Mouse (Mus musculus): Measurements from ENCODE around the gene Tex35. TPM values are rescaled to one million over a fixed set of nuclear protein-coding genes. Genes with fewer than 3 reads are reported as not detected.

The Tex35 gene
- polyA plus RNA-seq, 1 experiment from 2014 or later: not detected

DNA sequence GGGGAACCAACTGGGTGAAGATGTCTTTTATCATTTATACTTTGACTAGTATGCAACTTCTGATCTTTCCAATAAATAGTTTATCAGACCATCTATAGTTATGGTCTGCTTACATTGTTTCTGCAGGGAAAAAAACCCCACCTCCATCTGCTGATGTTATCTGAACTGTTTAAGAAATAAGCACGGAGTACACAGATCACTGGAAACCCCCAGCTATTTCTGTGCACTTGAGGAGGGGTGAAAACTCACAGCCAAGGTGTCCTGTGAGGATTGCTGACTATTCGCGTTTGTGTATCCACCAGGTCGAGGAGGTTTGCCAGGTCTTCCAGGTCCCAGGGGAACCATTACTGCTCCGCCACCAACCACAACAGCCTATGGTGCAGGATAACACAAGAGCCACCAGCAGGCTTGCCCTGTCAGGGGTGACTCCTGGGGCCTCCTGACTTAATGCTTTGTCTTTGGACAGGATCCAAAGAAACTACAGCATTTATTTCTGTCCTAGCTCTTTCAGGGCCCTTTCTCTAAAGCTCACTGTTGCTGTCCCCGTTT lies 1.9 kb upstream of the Tex35 start:
- Histone ChIP-seq H3K4me1 (no peaks in the 10 kb centered on the region), H3K27me3 (no peaks in the 10 kb centered on the region), H3K36me3 (no peaks in the 10 kb centered on the region), H3K4me2 (replicated peaks) (no peak overlapping the region), H3K9me3 (replicated peaks) (peaks cover 3% of the 10 kb centered on the region), H3K27ac (no peak overlapping the region), H3K4me3 (no peak overlapping the region), H3K9ac (no peak overlapping the region)
- WGBS: 68% methylated on average over 6 of the region's 6 CpGs
- ATAC-seq (ENCODE audit: low FRiP score): no peak

DNA sequence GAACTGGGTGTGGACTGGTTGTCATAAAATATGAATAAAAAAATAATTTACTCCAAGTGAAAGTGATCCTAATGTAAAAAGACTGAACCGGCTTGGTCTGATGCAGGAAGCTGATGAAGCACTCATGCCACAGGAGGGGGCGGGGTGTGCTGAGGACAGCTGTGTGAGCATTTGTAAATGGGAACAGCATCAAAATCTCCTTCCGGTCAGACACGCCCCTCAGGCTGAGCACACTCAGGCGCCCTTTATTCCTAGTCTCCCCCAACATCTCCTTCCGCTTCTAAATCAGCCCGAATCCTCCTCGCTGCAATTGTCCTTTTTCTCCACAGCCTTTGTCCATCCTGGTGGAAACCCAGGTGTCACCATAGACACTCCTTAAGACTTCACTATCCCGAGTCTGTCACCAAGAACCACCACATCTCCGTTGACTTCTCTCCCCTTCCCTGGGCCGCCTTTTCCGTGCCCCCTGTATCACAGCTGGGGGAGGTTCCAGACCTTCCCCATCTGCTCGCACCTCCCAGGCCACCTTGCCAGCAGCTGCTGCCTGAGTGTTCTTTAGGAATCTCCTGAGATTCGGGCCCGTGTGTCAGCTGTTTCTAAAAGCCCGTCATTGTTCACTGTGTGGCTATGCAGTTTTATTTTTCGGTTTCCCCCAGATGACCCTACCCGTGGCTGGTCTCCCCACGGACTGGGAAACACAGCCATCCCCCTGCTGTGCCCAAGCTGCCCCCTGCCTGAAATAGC lies 7.2 kb downstream of the Tex35 start:
- peaks cover 12% of the 10 kb centered on the region for H3K4me1 ChIP-seq
- H3K27me3 ChIP-seq: no peaks in the 10 kb centered on the region
- peak overlapping the region; percentile 82 for H3K27ac ChIP-seq
- no peaks in the 10 kb centered on the region for H3K36me3 ChIP-seq
- H3K4me3 ChIP-seq: peak overlapping the region; percentile 20; the same call in 1 of the 2 replicates
- H3K4me2 ChIP-seq (replicated peaks): peak overlapping the region; percentile 52
- 9% methylated on average over 19 of the region's 19 CpGs for WGBS
- H3K9ac ChIP-seq: peak overlapping the region; percentile 51
- peak; percentile 95 for ATAC-seq (ENCODE audit: low FRiP score)
- no peaks in the 10 kb centered on the region for H3K9me3 ChIP-seq (replicated peaks)

DNA sequence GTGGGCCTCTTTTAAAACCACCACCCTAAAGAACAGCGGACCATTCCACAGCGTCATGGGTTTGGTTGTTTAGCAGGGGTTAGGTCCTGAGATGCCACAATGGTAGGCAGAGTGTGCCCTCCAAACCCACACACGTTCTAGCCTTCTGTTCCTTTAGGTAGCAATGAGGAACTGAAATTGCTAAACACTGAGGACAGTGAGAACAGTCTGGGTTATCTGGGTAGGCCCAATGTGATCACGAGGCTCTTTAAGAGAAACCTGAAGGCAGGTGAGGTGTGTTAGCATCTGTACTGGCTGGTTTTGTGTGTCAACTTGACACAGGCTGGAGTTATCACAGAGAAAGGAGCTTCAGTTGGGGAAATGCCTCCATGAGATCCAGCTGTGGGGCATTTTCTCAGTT lies 12.9 kb downstream of the Tex35 start:
- Histone ChIP-seq H3K27me3 (no peaks in the 10 kb centered on the region), H3K4me2 (replicated peaks) (no peak overlapping the region), H3K27ac (no peak overlapping the region), H3K36me3 (no peaks in the 10 kb centered on the region), H3K9ac (no peak overlapping the region), H3K4me1 (no peaks in the 10 kb centered on the region), H3K4me3 (no peak overlapping the region), H3K9me3 (replicated peaks) (0 out of 2 replicates have a peak, but pooled peaks cover 4% of the 10 kb centered on the region)
- WGBS: 89% methylated on average over 4 of the region's 4 CpGs
- no peak for ATAC-seq (ENCODE audit: low FRiP score)

DNA sequence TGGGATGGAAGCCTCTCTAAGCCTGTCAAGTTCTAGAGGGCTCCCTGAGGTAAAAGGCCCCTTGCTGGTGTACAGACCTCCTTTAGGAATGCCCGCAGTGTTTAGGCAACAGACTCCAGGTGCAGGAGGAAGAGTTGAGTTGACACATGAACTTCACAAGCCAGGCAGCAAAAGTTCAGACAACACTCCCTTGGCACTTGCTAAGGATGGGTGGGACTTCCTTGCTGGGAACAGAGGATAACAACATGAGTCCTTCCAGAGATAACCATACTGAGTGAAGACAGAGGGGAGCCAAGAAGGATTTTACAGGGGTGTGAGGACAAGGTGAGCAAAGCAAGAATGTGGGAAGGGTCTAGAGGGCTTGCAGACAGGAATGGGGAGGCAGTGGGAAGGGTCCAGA lies 15.9 kb downstream of the Tex35 start:
- no peak overlapping the region for H3K4me3 ChIP-seq
- no peaks in the 10 kb centered on the region for H3K36me3 ChIP-seq
- H3K4me2 ChIP-seq (replicated peaks): no peak overlapping the region
- H3K27ac ChIP-seq: no peak overlapping the region
- H3K9me3 ChIP-seq (replicated peaks): 0 out of 2 replicates have a peak, but pooled peaks cover 4% of the 10 kb centered on the region
- 82% methylated on average over 1 of the region's 1 CpGs for WGBS
- H3K9ac ChIP-seq: no peak overlapping the region
- no peaks in the 10 kb centered on the region for H3K4me1 ChIP-seq
- ATAC-seq (ENCODE audit: low FRiP score): no peak
- H3K27me3 ChIP-seq: no peaks in the 10 kb centered on the region

DNA sequence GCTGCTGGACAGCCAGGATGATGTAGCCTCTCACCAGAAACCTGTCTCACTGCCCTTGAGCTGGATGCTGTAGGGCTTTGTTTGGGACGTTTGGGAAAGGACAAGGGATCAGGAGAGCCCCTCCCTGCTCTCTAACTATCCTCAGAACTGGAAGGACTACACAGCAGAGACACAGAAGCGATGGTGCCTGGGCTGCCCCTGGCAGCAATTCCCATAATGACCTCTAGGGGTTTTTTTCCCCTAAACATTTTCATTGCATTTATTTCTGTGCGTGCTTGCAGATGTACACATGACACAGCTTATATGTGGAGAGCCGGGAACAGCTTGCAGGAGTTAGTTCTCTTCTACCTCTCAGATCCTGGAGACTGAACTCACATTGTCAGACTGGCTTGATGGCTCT lies 16.3 kb downstream of the Tex35 start:
- Histone ChIP-seq H3K27ac (no peak overlapping the region), H3K36me3 (no peaks in the 10 kb centered on the region), H3K4me1 (no peaks in the 10 kb centered on the region), H3K4me2 (replicated peaks) (no peak overlapping the region), H3K27me3 (no peaks in the 10 kb centered on the region), H3K9ac (no peak overlapping the region), H3K9me3 (replicated peaks) (0 out of 2 replicates have a peak, but pooled peaks cover 4% of the 10 kb centered on the region), H3K4me3 (no peak overlapping the region)
- no peak for ATAC-seq (ENCODE audit: low FRiP score)
- WGBS: 66% methylated on average over 4 of the region's 4 CpGs

DNA sequence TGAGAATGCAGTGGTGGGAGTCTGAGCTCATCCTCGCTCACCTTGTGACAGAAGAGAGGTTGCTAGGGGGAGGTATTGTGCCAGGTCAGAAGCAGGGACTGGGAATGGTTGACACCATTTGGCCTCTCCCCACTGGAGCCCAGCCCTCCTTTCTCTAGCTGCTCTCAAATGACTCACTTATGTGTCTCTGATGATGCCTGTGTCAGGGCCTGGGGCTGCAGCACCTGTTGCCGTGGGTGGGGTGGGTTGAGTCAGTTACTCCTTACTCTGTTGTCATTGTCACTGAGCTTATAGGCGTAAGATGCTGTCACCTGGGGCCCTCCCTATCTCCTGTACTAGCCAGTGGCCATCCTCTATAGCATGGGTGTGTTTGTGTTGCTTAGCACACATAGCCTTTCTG lies 17.6 kb downstream of the Tex35 start:
- Histone ChIP-seq H3K4me2 (replicated peaks) (no peak overlapping the region), H3K4me1 (peaks cover 5% of the 10 kb centered on the region), H3K27me3 (no peaks in the 10 kb centered on the region), H3K9ac (no peak overlapping the region), H3K4me3 (no peak overlapping the region), H3K27ac (no peak overlapping the region), H3K36me3 (no peaks in the 10 kb centered on the region), H3K9me3 (replicated peaks) (0 out of 2 replicates have a peak, but pooled peaks cover 4% of the 10 kb centered on the region)
- no peak for ATAC-seq (ENCODE audit: low FRiP score)
- WGBS: 76% methylated on average over 3 of the region's 3 CpGs

DNA sequence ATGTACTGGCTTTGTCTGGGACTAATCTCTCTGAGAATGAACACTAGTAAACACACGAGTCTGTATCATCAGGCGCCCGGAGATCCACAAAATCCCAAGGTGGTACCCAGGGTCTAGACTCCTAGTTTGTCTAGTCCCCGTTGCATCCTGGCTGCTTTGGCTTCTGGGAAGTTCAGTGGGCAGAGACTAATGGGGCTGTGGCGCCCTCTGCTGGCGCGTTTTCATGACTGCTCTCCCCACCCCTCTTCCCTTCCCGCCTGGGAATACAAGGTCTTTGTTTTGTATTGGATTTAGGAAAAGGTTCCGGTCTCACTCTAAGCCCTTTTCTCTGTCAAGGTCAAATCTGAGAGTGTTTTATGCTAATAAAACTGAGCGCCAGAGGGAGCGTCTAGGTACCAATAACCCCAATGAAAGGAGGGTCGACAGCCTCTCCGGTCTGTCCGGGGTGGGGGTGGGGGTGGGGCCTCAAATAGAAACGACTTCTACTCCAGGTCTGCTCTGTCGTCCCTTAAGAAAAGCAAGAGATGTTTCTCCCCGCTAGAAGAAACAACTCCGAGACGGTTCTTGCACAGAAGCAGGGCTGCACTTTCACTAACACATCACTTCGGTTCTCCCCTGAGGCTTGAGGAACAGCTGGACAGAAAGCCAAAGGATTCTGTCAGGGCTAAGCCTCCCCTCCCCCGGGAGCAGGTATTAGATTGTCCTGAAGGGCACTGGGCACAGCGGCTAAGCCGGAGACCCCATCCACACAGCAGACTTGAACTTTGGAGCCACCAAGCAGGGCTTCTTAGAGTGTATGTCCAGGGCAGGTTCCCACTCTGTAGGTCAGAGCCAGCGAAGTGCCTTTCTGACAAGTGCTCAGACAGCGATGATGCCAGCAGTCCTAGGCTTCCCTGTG lies 22.1 kb downstream of the Tex35 start:
- Histone ChIP-seq H3K9me3 (replicated peaks) (no peaks in the 10 kb centered on the region), H3K27ac (0 out of 2 replicates have a peak overlapping the region, but pooled peaks have one; percentile 17)

DNA sequence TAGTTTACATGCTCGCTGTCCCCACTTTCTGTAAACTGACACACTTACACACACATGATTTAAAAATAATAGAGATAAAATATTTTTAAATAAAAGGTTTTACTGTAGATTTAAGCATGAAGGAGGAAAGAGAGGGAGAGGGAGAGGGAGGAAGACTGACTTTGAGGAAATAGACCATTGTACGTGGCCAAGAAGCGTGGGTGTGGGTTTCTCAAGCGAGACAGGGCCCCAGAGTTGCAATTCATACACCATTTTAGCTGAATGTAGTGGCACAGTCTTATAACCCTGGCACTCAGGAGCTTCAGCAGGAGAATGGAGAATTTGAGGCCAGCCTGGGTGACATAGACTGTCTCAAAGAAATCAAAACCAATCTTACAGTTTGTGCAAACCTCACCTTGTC lies 25.5 kb downstream of the Tex35 start:
- H3K9me3 ChIP-seq (replicated peaks): no peaks in the 10 kb centered on the region
- ATAC-seq (ENCODE audit: low FRiP score): no peak
- no peak overlapping the region for H3K4me3 ChIP-seq
- H3K27me3 ChIP-seq: peaks cover 3% of the 10 kb centered on the region; the same call in 1 of the 2 replicates
- WGBS: 83% methylated on average over 4 of the region's 4 CpGs
- H3K4me1 ChIP-seq: peaks cover 23% of the 10 kb centered on the region
- H3K4me2 ChIP-seq (replicated peaks): no peak overlapping the region
- H3K27ac ChIP-seq: no peak overlapping the region
- no peaks in the 10 kb centered on the region for H3K36me3 ChIP-seq
- no peak overlapping the region for H3K9ac ChIP-seq

More for the DNA sequence above, 22.1 kb downstream of the Tex35 start:
- peak overlapping the region; percentile 54 for H3K9ac ChIP-seq
- H3K4me3 ChIP-seq: peak overlapping the region; percentile 34
- H3K27me3 ChIP-seq: peaks cover 3% of the 10 kb centered on the region; the same call in 1 of the 2 replicates
- peaks cover 12% of the 10 kb centered on the region for H3K4me1 ChIP-seq
- H3K36me3 ChIP-seq: no peaks in the 10 kb centered on the region
- peak overlapping the region; percentile 57 for H3K4me2 ChIP-seq (replicated peaks)
- WGBS: 9% methylated on average over 25 of the region's 25 CpGs
- ATAC-seq (ENCODE audit: low FRiP score): peak; percentile 65

DNA sequence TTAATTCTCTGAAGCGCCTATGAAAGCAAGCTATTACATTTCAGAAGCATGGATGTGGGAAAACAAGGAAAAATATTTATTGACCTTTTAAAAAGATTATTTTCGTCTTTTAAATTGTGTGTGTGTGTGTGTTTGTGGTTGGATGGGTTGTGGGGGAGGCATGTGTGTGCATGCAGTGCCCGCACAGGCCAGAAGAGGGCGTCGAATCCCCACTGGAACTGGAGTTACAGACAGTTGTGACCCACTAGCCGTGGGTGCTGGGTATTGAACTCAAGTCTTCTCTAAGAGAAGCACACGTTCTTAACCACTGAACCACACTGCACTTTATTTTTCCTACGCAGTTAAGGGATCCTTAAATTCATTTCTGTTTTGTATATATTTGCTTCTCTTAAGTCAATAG lies 26.5 kb downstream of the Tex35 start:
- WGBS: 60% methylated on average over 8 of the region's 8 CpGs
- Histone ChIP-seq H3K9ac (no peak overlapping the region), H3K36me3 (no peaks in the 10 kb centered on the region), H3K27me3 (peaks cover 3% of the 10 kb centered on the region; the same call in 1 of the 2 replicates), H3K9me3 (replicated peaks) (no peaks in the 10 kb centered on the region), H3K4me2 (replicated peaks) (no peak overlapping the region), H3K27ac (no peak overlapping the region), H3K4me1 (peaks cover 23% of the 10 kb centered on the region), H3K4me3 (no peak overlapping the region)
- no peak for ATAC-seq (ENCODE audit: low FRiP score)

DNA sequence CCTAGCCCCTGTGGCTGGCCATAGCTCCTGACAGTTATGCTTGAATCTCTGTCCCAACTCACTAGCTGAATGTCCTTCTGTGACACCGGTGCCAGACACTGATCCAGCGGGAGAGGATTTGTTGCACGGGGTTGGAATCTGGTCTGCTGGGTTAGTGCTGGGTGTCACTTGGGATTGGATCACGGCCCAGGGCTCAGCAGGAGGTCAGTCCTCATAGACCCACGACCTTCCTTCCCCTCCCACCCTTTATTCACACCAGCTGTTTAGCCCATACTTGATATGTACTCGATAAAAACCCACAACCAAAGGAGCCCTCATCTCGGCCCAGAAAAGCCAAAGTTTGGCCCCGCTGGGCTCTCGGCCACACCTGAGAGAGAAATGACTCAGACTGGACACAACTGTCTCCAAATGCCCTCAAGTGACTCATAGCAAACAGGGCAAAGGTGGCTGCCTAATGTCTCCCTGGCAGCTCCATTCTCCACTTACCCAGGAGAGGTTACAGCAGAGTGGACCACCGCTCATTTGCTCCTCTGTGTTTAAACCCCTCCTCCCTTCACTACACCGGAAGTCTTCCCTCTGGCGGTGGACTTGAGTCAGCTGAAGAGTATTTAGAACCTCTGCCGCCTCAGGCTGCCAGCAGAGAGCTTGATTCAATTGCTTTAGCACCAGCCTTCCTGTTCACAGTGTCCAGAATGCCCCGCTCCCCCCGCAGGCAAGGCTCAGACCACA lies 27.2 kb downstream of the Tex35 start:
- H3K27ac ChIP-seq: no peak overlapping the region
- H3K9me3 ChIP-seq (replicated peaks): no peaks in the 10 kb centered on the region
- H3K4me3 ChIP-seq: no peak overlapping the region
- peaks cover 3% of the 10 kb centered on the region; the same call in 1 of the 2 replicates for H3K27me3 ChIP-seq
- WGBS: 53% methylated on average over 15 of the region's 15 CpGs
- no peak overlapping the region for H3K4me2 ChIP-seq (replicated peaks)
- peaks cover 21% of the 10 kb centered on the region for H3K4me1 ChIP-seq
- ATAC-seq (ENCODE audit: low FRiP score): no peak
- no peak overlapping the region for H3K9ac ChIP-seq
- H3K36me3 ChIP-seq: no peaks in the 10 kb centered on the region

DNA sequence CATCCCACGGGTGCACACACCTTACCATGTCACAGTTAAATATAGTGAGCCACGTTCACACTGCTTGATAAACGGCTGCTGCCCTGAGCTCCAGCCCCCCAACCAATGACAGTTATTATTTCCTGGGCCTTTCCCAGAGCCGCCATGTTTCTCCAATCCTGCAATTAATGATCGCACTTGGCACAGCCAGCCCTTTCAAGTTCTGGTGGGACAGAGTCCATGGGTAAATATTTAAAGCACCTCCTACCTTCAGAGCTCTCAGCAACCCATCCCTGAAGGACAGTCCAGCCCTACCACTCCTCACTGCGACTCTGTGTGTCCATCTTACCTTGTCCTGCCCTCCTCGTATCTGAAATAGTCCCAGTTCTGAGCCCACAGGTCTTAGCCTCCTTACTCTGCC lies 28.4 kb downstream of the Tex35 start:
- ATAC-seq (ENCODE audit: low FRiP score): no peak
- Histone ChIP-seq H3K9me3 (replicated peaks) (no peaks in the 10 kb centered on the region), H3K9ac (no peak overlapping the region; the same call in 1 of the 2 replicates), H3K4me1 (peaks cover 17% of the 10 kb centered on the region), H3K4me3 (no peak overlapping the region), H3K27me3 (no peaks in the 10 kb centered on the region), H3K27ac (no peak overlapping the region), H3K36me3 (no peaks in the 10 kb centered on the region), H3K4me2 (replicated peaks) (no peak overlapping the region)
- 74% methylated on average over 7 of the region's 7 CpGs for WGBS

Measured in hindbrain, embryonic 12.5 days (tissue).